Mouse (Mus musculus) MEL (cell line): Measurements from ENCODE around the gene Olfr958. TPM values are rescaled to one million over a fixed set of nuclear protein-coding genes. Genes with fewer than 3 reads are reported as not detected.

ENCODE experiments used
- DNase-seq: peaks from one replicate; pipeline ENCODE4 v3.0.0; 2011; ENCODE audit warnings: low read depth, low spot score
- H3K27ac ChIP-seq: 2 replicates; pipeline ENCODE4 v1.5.1; 2012; ENCODE audit warnings: low read depth, mild to moderate bottlenecking, control low read depth, low read length, moderate library complexity; ENCODE audit not compliant: control insufficient read depth
- H3K27me3 ChIP-seq, 2 experiments: fragments of 150-350 bp in 1 of 2; sonication (generic) in 1 of 2; 2 replicates each; pipeline ENCODE4 v1.6.1; 2012; ENCODE audit warnings: low read length in 2 of 2, mild to moderate bottlenecking in 2 of 2, improper control_type of control experiment in 1 of 2, moderate library complexity in 1 of 2; ENCODE audit not compliant: insufficient read depth in 2 of 2, control insufficient read depth in 1 of 2
- H3K36me3 ChIP-seq, 2 experiments: 2 replicates each; pipeline ENCODE4 v1.6.1; 2012 to 2014; ENCODE audit warnings: low read length in 2 of 2, improper control_type of control experiment in 1 of 2, inconsistent platforms in 1 of 2, mild to moderate bottlenecking in 1 of 2; ENCODE audit not compliant: insufficient read depth in 2 of 2, control insufficient read depth in 1 of 2
- H3K4me1 ChIP-seq, 2 experiments: fragments of 150-350 bp in 1 of 2; sonication (generic) in 1 of 2; 2 replicates each; pipeline ENCODE4 v1.6.1; 2012; ENCODE audit warnings: low read length in 2 of 2, improper control_type of control experiment in 1 of 2, mild to moderate bottlenecking in 1 of 2; ENCODE audit not compliant: insufficient read depth in 2 of 2, control insufficient read depth in 1 of 2
- H3K4me3 ChIP-seq, 2 experiments: fragments of 150-350 bp in 1 of 2; sonication (generic) in 1 of 2; 2 replicates each; pipeline ENCODE4 v1.5.1; 2012; ENCODE audit warnings: low read depth in 2 of 2, low read length in 2 of 2, mild to moderate bottlenecking in 2 of 2, moderate library complexity in 2 of 2, control low read depth in 1 of 2, improper control_type of control experiment in 1 of 2; ENCODE audit not compliant: control insufficient read depth in 1 of 2, insufficient read depth in 1 of 2
- H3K79me2 ChIP-seq: 2 replicates; pipeline ENCODE4 v1.6.1; 2012; ENCODE audit warnings: mild to moderate bottlenecking, low read length, moderate library complexity; ENCODE audit not compliant: control insufficient read depth, poor library complexity, insufficient read depth
- H3K9ac ChIP-seq: 2 replicates; pipeline ENCODE4 v1.6.1; 2012; ENCODE audit warnings: low read depth, mild to moderate bottlenecking, control low read depth, low read length, moderate library complexity; ENCODE audit not compliant: control insufficient read depth, poor library complexity, severe bottlenecking
- H3K9me3 ChIP-seq: fragments of 150-350 bp; sonication (generic); replicated peaks from 2 replicates; pipeline ENCODE4 v1.6.1; 2012; ENCODE audit warnings: mild to moderate bottlenecking, low read length, improper control_type of control experiment, moderate library complexity; ENCODE audit not compliant: insufficient read depth
- BHLHE40 ChIP-seq: IDR thresholded peaks from 2 replicates; pipeline ENCODE4 v1.6.1; 2012; ENCODE audit warnings: low read depth, mild to moderate bottlenecking, inconsistent platforms, low read length, improper control_type of control experiment, borderline replicate concordance
- CHD2 ChIP-seq: IDR thresholded peaks from 2 replicates; pipeline ENCODE4 v1.6.1; 2011; ENCODE audit warnings: low read length, improper control_type of control experiment
- CTCF ChIP-seq, 3 experiments: IDR thresholded peaks in 2 of 3; conservative IDR thresholded peaks in 1 of 3; 2 replicates each; pipeline ENCODE4 v1.5.1; 2011 to 2012; ENCODE audit warnings: low read length in 3 of 3, low read depth in 2 of 3, mild to moderate bottlenecking in 2 of 3, improper control_type of control experiment in 1 of 3, inconsistent platforms in 1 of 3, mixed read lengths in 1 of 3, moderate library complexity in 1 of 3; ENCODE audit not compliant: control insufficient read depth in 1 of 3, insufficient read depth in 1 of 3, poor library complexity in 1 of 3, severe bottlenecking in 1 of 3
- EP300 ChIP-seq, 2 experiments: IDR thresholded peaks; 2 replicates each; pipeline ENCODE4 v1.6.1; 2011; ENCODE audit warnings: improper control_type of control experiment in 2 of 2, low read length in 2 of 2, low read depth in 1 of 2, mild to moderate bottlenecking in 1 of 2
- GABPA ChIP-seq: IDR thresholded peaks from 2 replicates; pipeline ENCODE4 v1.6.1; 2012; ENCODE audit warnings: low read depth, mild to moderate bottlenecking, inconsistent platforms, low read length, improper control_type of control experiment, moderate library complexity
- HCFC1 ChIP-seq: IDR thresholded peaks from 2 replicates; pipeline ENCODE4 v1.6.1; 2012; ENCODE audit warnings: low read depth, mild to moderate bottlenecking, inconsistent platforms, low read length, improper control_type of control experiment, moderate library complexity
- KAT2A ChIP-seq: conservative IDR thresholded peaks from 2 replicates; pipeline ENCODE4 v1.6.1; 2012; ENCODE audit warnings: low read depth, low read length, improper control_type of control experiment, inconsistent platforms
- MAZ ChIP-seq: IDR thresholded peaks from 2 replicates; pipeline ENCODE4 v1.6.1; 2012; ENCODE audit warnings: low read depth, mild to moderate bottlenecking, inconsistent platforms, low read length, improper control_type of control experiment
- MXI1 ChIP-seq: IDR thresholded peaks from 2 replicates; pipeline ENCODE4 v1.6.1; 2011; ENCODE audit warnings: mild to moderate bottlenecking, low read depth, low read length, improper control_type of control experiment
- MYB ChIP-seq: IDR thresholded peaks from 2 replicates; pipeline ENCODE4 v1.6.1; 2011; ENCODE audit warnings: mild to moderate bottlenecking, low read depth, low read length, improper control_type of control experiment
- NRF1 ChIP-seq: IDR thresholded peaks from 2 replicates; pipeline ENCODE4 v1.6.1; 2014; ENCODE audit warnings: low read depth, mild to moderate bottlenecking, inconsistent platforms, low read length, improper control_type of control experiment, moderate library complexity; ENCODE audit not compliant: poor library complexity, insufficient read depth, severe bottlenecking
- POLR2AphosphoS2 ChIP-seq: IDR thresholded peaks from 2 replicates; pipeline ENCODE4 v1.6.1; 2011; ENCODE audit warnings: low read length, improper control_type of control experiment
- POLR2AphosphoS5 ChIP-seq: IDR thresholded peaks from 2 replicates; pipeline ENCODE4 v1.6.1; 2012; ENCODE audit warnings: low read depth, borderline replicate concordance, mild to moderate bottlenecking, inconsistent platforms, low read length, moderate library complexity, mixed read lengths
- RAD21 ChIP-seq: IDR thresholded peaks from 2 replicates; pipeline ENCODE4 v1.6.1; 2011; ENCODE audit warnings: mild to moderate bottlenecking, low read depth, low read length, improper control_type of control experiment
- SIN3A ChIP-seq: IDR thresholded peaks from 2 replicates; pipeline ENCODE4 v1.6.1; 2012; ENCODE audit warnings: low read length, improper control_type of control experiment, inconsistent platforms
- SMC3 ChIP-seq: IDR thresholded peaks from 2 replicates; pipeline ENCODE4 v1.6.1; 2011; ENCODE audit warnings: low read depth, low read length, improper control_type of control experiment
- TCF12 ChIP-seq: IDR thresholded peaks from 2 replicates; pipeline ENCODE4 v1.6.1; 2014; ENCODE audit warnings: low read depth, mild to moderate bottlenecking, inconsistent platforms, low read length, improper control_type of control experiment, moderate library complexity
- USF2 ChIP-seq, 2 experiments: IDR thresholded peaks; 2 replicates each; pipeline ENCODE4 v1.6.1; 2011 to 2012; ENCODE audit warnings: improper control_type of control experiment in 2 of 2, low read length in 2 of 2, borderline replicate concordance in 1 of 2, inconsistent platforms in 1 of 2, low read depth in 1 of 2, mild to moderate bottlenecking in 1 of 2; ENCODE audit not compliant: insufficient read depth in 1 of 2
- ZNF384 ChIP-seq: IDR thresholded peaks from 2 replicates; pipeline ENCODE4 v1.6.1; 2012; ENCODE audit warnings: low read depth, mild to moderate bottlenecking, inconsistent platforms, low read length, improper control_type of control experiment
- polyA plus RNA-seq, 2 experiments: library from polyadenylated mRNA; stranded (reverse) in 1 of 2; unstranded in 1 of 2; fragments of >175 nt in 1 of 2; fragments of >200 nt in 1 of 2; gene quantifications; 2 replicates each; pipeline versions ENCODE4 v1.2.1 to v1.2.4; 2012; ENCODE audit warnings: low replicate concordance in 2 of 2, low read depth in 1 of 2; ENCODE audit not compliant: insufficient read length in 2 of 2, insufficient read depth in 1 of 2, missing spikeins in 1 of 2
- total RNA-seq: library from RNA; depleted of rRNA; stranded (reverse); fragments of 300-350 nt; gene quantifications from 2 replicates; pipeline ENCODE4 v1.2.3, GENCODE M21; 2012

Olfr958 gene
- total and polyA plus RNA-seq, 3 experiments: not detected

- no peak for DNase-seq
- Histone ChIP-seq H3K9ac (no peak overlapping the region), H3K4me1 (no peaks in the 10 kb centered on the region), H3K4me3 (no peak overlapping the region), H3K79me2 (no peaks in the 10 kb centered on the region), H3K9me3 (no peaks in the 10 kb centered on the region), H3K27me3 (no peaks in the 10 kb centered on the region), H3K27ac (no peak overlapping the region), H3K36me3 (no peaks in the 10 kb centered on the region)
- TF ChIP-seq BHLHE40 (no peak), EP300 (IDR thresholded peaks at IDR 0.05; ENCODE audit: low read depth in 1 of 2, low read length in 2 of 2) (no peak)
Observed at GRCm38 (mm10) chr9:39577050-39577449, 23.2 kb upstream of the Olfr958 start.

- TF ChIP-seq ZNF384: no peak
- TF ChIP-seq GABPA: no peak
- TF ChIP-seq CHD2: no peak
- no peak for TF ChIP-seq SIN3A
- no peak for TF ChIP-seq TCF12
- TF ChIP-seq MXI1: no peak
- no peak for TF ChIP-seq RAD21
- no peak for TF ChIP-seq USF2 (IDR thresholded peaks at IDR 0.05; ENCODE audit: borderline replicate concordance in 1 of 2, insufficient read depth in 1 of 2, low read depth in 1 of 2, low read length in 2 of 2)
- no peak for TF ChIP-seq NRF1
- no peak for TF ChIP-seq CTCF (IDR thresholded peaks at IDR 0.05 in 2 of 3, conservative IDR thresholded peaks at IDR 0.05 in 1 of 3; ENCODE audit: control insufficient read depth in 1 of 3, insufficient read depth in 1 of 3, low read depth in 2 of 3, low read length in 3 of 3, poor library complexity in 1 of 3, severe bottlenecking in 1 of 3)
- no peak for TF ChIP-seq BHLHE40
- no peak for TF ChIP-seq MYB
- TF ChIP-seq KAT2A: no peak
- no peak for TF ChIP-seq MAZ
- no peak for TF ChIP-seq SMC3
- TF ChIP-seq POLR2AphosphoS5: no peak
- no peak for TF ChIP-seq POLR2AphosphoS2
- TF ChIP-seq HCFC1: no peak
- no peaks in the 10 kb centered on the region for H3K36me3 ChIP-seq
Observed at GRCm38 (mm10) chr9:39575469-39575868, 21.6 kb upstream of the Olfr958 start, which contains the start of gene Olfr959. TSS of gene Olfr959 (minus strand) at chr9:39575569.

More at GRCm38 (mm10) chr9:39575469-39575868, 21.6 kb upstream of the Olfr958 start, which contains the start of gene Olfr959:
- no peaks in the 10 kb centered on the region for H3K9me3 ChIP-seq
- H3K4me1 ChIP-seq: no peaks in the 10 kb centered on the region
- no peak within 1 kb of the TSS for H3K9ac ChIP-seq
- no peak within 1 kb of the TSS for H3K27ac ChIP-seq
- DNase-seq: no peak
- H3K4me3 ChIP-seq: no peak within 1 kb of the TSS
- H3K27me3 ChIP-seq: no peaks in the 10 kb centered on the region
- H3K79me2 ChIP-seq: no peaks in the 10 kb centered on the region
